Mouse (Mus musculus) left cerebral cortex, adult 8-10 months (tissue): ENCODE measurements around the gene Phlpp1. TPM values are rescaled to one million over a fixed set of nuclear protein-coding genes. Genes with fewer than 3 reads are reported as not detected.

Experiments
- DNase-seq, 2 experiments: peaks; one replicate each; pipeline ENCODE4 v3.0.0; 2022; ENCODE audit warnings: low spot score in 2 of 2
- total RNA-seq, 4 experiments: library from RNA; stranded (reverse); gene quantifications; 2 replicates each; pipeline ENCODE4 v1.2.4; 2022

Phlpp1 gene
- total RNA-seq, 4 experiments from 2014 or later = 69.4 to 81.7 (median 75.3) TPM

GRCm38 (mm10) chr1:106380465-106380864 is 208.9 kb downstream of the Phlpp1 start:
- no peak for DNase-seq

- DNase-seq = no peak
Measured at GRCm38 (mm10) chr1:106386542-106386941, 215.0 kb downstream of the Phlpp1 start.

- DNase-seq = no peak
Measured at GRCm38 (mm10) chr1:106387264-106387663, 215.7 kb downstream of the Phlpp1 start.

GRCm38 (mm10) chr1:106389673-106390072 is 218.1 kb downstream of the Phlpp1 start:
- DNase-seq = no peak

GRCm38 (mm10) chr1:106393072-106393471 is 221.5 kb downstream of the Phlpp1 start:
- no peak for DNase-seq

- no peak for DNase-seq
Measured at GRCm38 (mm10) chr1:106394678-106395077, 223.1 kb downstream of the Phlpp1 start.

- peak in 1 of 2 experiments; percentile 40 for DNase-seq
Measured at GRCm38 (mm10) chr1:106395476-106395875, 223.9 kb downstream of the Phlpp1 start.

- no peak for DNase-seq
Measured at GRCm38 (mm10) chr1:106400900-106401634, 229.5 kb downstream of the Phlpp1 start.

GRCm38 (mm10) chr1:106403011-106403501 is 231.5 kb downstream of the Phlpp1 start:
- DNase-seq = no peak

- no peak for DNase-seq
Measured at GRCm38 (mm10) chr1:106406852-106407251, 235.3 kb downstream of the Phlpp1 start.

- DNase-seq = no peak
Measured at GRCm38 (mm10) chr1:106407963-106408440, 236.4 kb downstream of the Phlpp1 start.

- DNase-seq = no peak
Measured at GRCm38 (mm10) chr1:106410858-106411257, 239.3 kb downstream of the Phlpp1 start.

- DNase-seq = no peak
Measured at GRCm38 (mm10) chr1:106425128-106425936, 253.8 kb downstream of the Phlpp1 start.

- DNase-seq = peak in 1 of 2 experiments; percentile 39
Measured at GRCm38 (mm10) chr1:106428170-106428569, 256.6 kb downstream of the Phlpp1 start.

- DNase-seq = no peak
Measured at GRCm38 (mm10) chr1:106428580-106428979, 257.0 kb downstream of the Phlpp1 start.

- no peak for DNase-seq
Measured at GRCm38 (mm10) chr1:106433580-106433979, 262.0 kb downstream of the Phlpp1 start.

Other genes with a start within 250 kb of the Phlpp1 start
- gene Zcchc2, start 181.3 kb upstream of the Phlpp1 start, total RNA-seq = 10 to 100 TPM; 20.5 to 26.4 (median 22.2) TPM